Mouse (Mus musculus) Patski (cell line): ENCODE results near the gene Nosip. TPM values are rescaled to one million over a fixed set of nuclear protein-coding genes. Genes with fewer than 3 reads are reported as not detected.
"Not testable (repeated sequence)": the region's sequence is repeated elsewhere in the genome, so short reads cannot be mapped to it uniquely, and the experiment has no call there.

Experiments
- ATAC-seq: fragments of 100-300 bp; one replicate; pipeline ENCODE4 v1.8.0; 2021
- CTCF ChIA-PET: fragments of 350-600 bp; sonication (Branson Sonifier 250); formaldehyde crosslinking; loops from one replicate; lab custom pipeline; 2022; ENCODE audit warnings: inconsistent platforms; lab: Charles Lee
- POLR2A ChIA-PET: fragments of 350-600 bp; sonication (Branson Sonifier 250); formaldehyde crosslinking; loops from one replicate; lab custom pipeline; 2022; ENCODE audit warnings: antibody characterized with exemption, inconsistent platforms; lab: Charles Lee
- DNase-seq: peaks from one replicate; pipeline ENCODE4 v3.0.0-alpha.2; 2011; ENCODE audit warnings: low read depth, low spot score
- H3K27me3 ChIP-seq: fragments of 371-371 bp; one replicate; pipeline ENCODE4 v1.5.1; 2021
- CTCF ChIP-seq: fragments of 100-300 bp; IDR thresholded peaks from one replicate; pipeline ENCODE4 v1.5.1; 2021
- in situ Hi-C: fragments of 300-500 bp; cut with MboI; formaldehyde crosslinking; loops from 3 replicates; pipeline ENCODE4 v1.11.1; 2018; ENCODE audit warnings: low pct_unique_long_range_greater_than_20kb, mixed read lengths
- polyA plus RNA-seq: library from polyadenylated mRNA; unstranded; gene quantifications from one replicate; pipeline ENCODE4 v1.2.3, GENCODE M21; 2021

Nosip gene
- polyA plus RNA-seq, 1 experiment from 2014 or later = 77.4 TPM

DNA sequence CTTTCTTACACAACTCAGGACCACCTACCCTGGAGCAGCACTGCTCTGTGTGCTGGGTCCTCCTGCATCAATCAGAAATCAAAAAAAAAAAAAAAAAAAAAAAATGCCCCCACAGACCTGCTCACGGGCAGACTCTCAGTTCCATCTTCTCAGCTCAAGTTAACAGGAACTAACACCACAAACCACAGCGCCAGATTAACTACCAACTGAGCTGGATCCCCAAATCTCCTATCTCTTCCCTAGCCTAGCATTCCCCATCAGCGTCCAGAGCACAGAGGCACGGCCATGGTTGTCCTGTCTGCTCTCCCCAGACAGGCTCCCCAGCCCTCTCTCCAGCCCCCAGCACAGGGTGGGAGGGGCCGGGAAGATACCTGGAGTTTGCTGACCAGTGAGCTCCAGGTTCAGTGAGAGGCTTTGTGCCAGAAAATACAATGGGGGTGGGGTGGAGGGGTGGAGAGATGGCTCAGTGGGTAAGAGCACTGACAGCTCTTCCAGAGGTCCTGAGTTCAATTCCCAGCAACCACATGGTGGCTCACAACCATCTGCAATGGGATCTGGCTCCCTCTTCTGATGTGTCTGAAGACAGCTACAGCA is 44.9 kb downstream of the Nosip start:
- no peak for DNase-seq
- no peaks in the 10 kb centered on the region for H3K27me3 ChIP-seq
- CTCF ChIA-PET = no interaction called here
- POLR2A ChIA-PET = no interaction called here
- ATAC-seq = no peak
- no peak for TF ChIP-seq CTCF
- in situ Hi-C loops = no loop called here

- ChIA-PET POLR2A (interaction anchor here (0.6 kb wide), 1 partner anchor 303 kb away, joined by 3 read pairs; no protein-coding TSS in a partner anchor), CTCF (interaction anchor here (1.4 kb wide), 1 partner anchor 11 kb away, joined by 3 read pairs; no protein-coding TSS in a partner anchor)
- DNase-seq, H3K27me3 ChIP-seq, in situ Hi-C loops, ATAC-seq: not testable (repeated sequence)
Measured at GRCm38 (mm10) chr7:45110089-45110488, 47.9 kb downstream of the Nosip start.

- CTCF ChIA-PET = interaction anchor here (0.9 to 1.2 kb wide), 2 partner anchors 24 to 32 kb away, joined by 3 read pairs; no protein-coding TSS in a partner anchor
- H3K27me3 ChIP-seq = no peaks in the 10 kb centered on the region
- ATAC-seq (no peak), DNase-seq (no peak)
- TF ChIP-seq CTCF = no peak
- in situ Hi-C loops = no loop called here
- POLR2A ChIA-PET = no interaction called here
Measured at GRCm38 (mm10) chr7:45111940-45112339, 49.7 kb downstream of the Nosip start.

DNA sequence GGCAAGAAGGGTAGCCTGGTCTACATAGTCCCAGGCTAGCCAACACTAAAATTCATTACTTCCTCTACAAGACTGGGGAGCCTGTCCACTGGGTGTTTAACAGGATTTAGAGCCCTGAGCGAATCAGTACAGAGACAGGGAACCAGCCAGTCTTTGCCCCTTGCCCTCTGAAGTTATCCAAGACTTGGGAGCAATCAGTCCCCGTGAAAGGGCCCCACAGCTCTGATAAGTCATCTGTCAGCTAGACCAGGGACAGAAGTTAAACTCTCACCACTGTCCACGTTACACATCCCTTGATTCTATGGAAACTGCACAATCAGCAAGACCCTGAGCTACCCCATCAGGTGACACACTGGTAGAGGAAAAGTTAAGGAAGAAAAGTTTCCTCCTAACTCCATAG is 50.3 kb downstream of the Nosip start:
- no peaks in the 10 kb centered on the region for H3K27me3 ChIP-seq
- DNase-seq = no peak
- ATAC-seq = no peak
- ChIA-PET CTCF (no interaction called here), POLR2A (no interaction called here)
- no peak for TF ChIP-seq CTCF
- in situ Hi-C loops = no loop called here

DNA sequence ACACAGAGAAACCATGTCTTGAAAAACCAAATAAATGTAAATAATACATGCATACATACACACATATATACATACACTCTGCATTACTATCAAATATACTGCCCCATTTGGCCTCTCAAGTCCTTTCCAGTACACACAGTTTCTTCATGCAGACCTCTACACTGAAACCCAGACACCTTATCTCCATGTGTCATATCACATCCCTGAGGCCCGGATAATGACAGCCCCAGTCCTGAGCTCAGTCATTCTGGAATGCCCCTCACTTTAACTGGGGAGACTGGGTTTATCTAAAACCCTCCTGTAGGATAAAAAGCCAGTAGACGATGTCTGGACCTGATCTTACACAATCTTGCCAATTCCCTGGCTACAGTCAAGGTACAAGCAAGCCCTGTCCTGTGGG is 51.2 kb downstream of the Nosip start:
- POLR2A ChIA-PET = no interaction called here
- CTCF ChIA-PET = no interaction called here
- ATAC-seq = no peak
- in situ Hi-C loops = no loop called here
- no peak for TF ChIP-seq CTCF
- no peak for DNase-seq
- no peaks in the 10 kb centered on the region for H3K27me3 ChIP-seq

- no peaks in the 10 kb centered on the region for H3K27me3 ChIP-seq
- no peak for TF ChIP-seq CTCF
- CTCF ChIA-PET = interaction anchor here (1.0 kb wide), 1 partner anchor 10 kb away, joined by 3 read pairs; no protein-coding TSS in a partner anchor
- POLR2A ChIA-PET = no interaction called here
- DNase-seq (no peak), ATAC-seq (no peak)
- in situ Hi-C loops = no loop called here
Measured at GRCm38 (mm10) chr7:45117566-45117965, 55.3 kb downstream of the Nosip start.

- H3K27me3 ChIP-seq = no peaks in the 10 kb centered on the region
- ATAC-seq (no peak), DNase-seq (no peak)
- ChIA-PET POLR2A (no interaction called here), CTCF (interaction anchor here (1.0 kb wide), 1 partner anchor 9 kb away, joined by 3 read pairs; no protein-coding TSS in a partner anchor)
- in situ Hi-C loops = no loop called here
- no peak for TF ChIP-seq CTCF
Measured at GRCm38 (mm10) chr7:45118336-45118735, 56.1 kb downstream of the Nosip start.

GRCm38 (mm10) chr7:45119780-45120709 is 57.8 kb downstream of the Nosip start:
- TF ChIP-seq CTCF = no peak
- ChIA-PET CTCF (interaction anchor here (0.9 kb wide), 1 partner anchor 16 kb away, joined by 3 read pairs; the partner anchor contains the start of genes Flt3l and Gm45713), POLR2A (no interaction called here)
- no peaks in the 10 kb centered on the region for H3K27me3 ChIP-seq
- ATAC-seq (no peak), DNase-seq (no peak)
- in situ Hi-C loops = loop anchor here (5.0 kb wide), 1 partner anchor 33 kb away; no protein-coding TSS in a partner anchor

DNA sequence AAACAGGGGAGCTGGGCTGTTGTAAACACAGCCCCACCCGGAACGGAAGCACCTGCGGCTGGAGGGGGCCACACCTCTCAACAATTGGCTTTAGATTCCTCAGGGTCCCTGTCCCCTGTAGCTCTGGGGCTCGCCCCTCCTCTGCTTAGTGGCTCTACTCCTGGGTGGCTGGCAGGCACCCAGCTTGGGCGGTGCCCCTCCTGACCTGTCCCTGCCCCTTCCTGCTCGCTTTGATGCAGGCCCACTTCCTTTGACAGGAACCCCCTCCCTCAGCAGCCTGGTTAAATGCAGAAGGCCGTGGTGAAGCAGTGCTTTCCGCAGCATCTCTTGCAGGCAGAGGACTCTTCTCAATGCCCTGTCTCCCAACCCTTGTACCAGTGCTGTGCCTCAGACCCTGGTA is 59.2 kb downstream of the Nosip start:
- ChIA-PET POLR2A (no interaction called here), CTCF (interaction anchor here (1.0 kb wide), 1 partner anchor 11 kb away, joined by 3 read pairs; no protein-coding TSS in a partner anchor)
- TF ChIP-seq CTCF = no peak
- ATAC-seq (no peak), DNase-seq (no peak)
- no peaks in the 10 kb centered on the region for H3K27me3 ChIP-seq
- in situ Hi-C loops = loop anchor here (5.0 kb wide), 1 partner anchor 34 kb away; no protein-coding TSS in a partner anchor

- DNase-seq = no peak
- in situ Hi-C loops = loop anchor here (5.0 kb wide), 1 partner anchor 35 kb away; no protein-coding TSS in a partner anchor
- ChIA-PET CTCF (no interaction called here), POLR2A (interaction anchor here (1.0 kb wide), 1 partner anchor 46 kb away, joined by 3 read pairs; no protein-coding TSS in a partner anchor)
- H3K27me3 ChIP-seq = no peaks in the 10 kb centered on the region
- no peak for ATAC-seq
- no peak for TF ChIP-seq CTCF
Measured at GRCm38 (mm10) chr7:45121966-45122365, 59.7 kb downstream of the Nosip start.
